Mouse (Mus musculus): ENCODE measurements at regions not wholly inside any gene's neighbourhood (a gene's known extent, or its start where the extent isn't known, plus 50 kb on each side); places are given as distances from the start of the nearest gene placed in this dataset.
A peak's percentile ranks its signal among the peaks of the same experiment; 100 is the strongest.

GRCm38 (mm10) chr17:64398708-64399107 lies 67.0 kb upstream of the Pja2 start:
- H3K27ac ChIP-seq (ENCODE audit: insufficient read depth, low read depth), result no peak overlapping the region
- no peak for DNase-seq (ENCODE audit: extremely low read depth)
- no peaks in the 10 kb centered on the region for H3K79me2 ChIP-seq (replicated peaks; ENCODE audit: control insufficient read depth, extremely low read depth, insufficient read depth, poor library complexity, severe bottlenecking)
- H3K9ac ChIP-seq (ENCODE audit: insufficient read depth, low read depth), result no peak overlapping the region
- no peaks in the 10 kb centered on the region for H3K9me3 ChIP-seq (replicated peaks; ENCODE audit: low read length)
- dilution Hi-C loops (cut with MboI; ENCODE audit: extremely low pct_ligation_motif_present, extremely low pct_unique_long_range_greater_than_20kb, low sequenced_read_pairs), result no loop called here
- TF ChIP-seq ETS1 (conservative IDR thresholded peaks at IDR 0.05; ENCODE audit: low read depth, low read length) (no peak), USF2 (conservative IDR thresholded peaks at IDR 0.05; ENCODE audit: low read depth, low read length) (no peak), ELF1 (IDR thresholded peaks at IDR 0.05; ENCODE audit: low read depth, low read length) (no peak), POLR2A (IDR thresholded peaks at IDR 0.05; ENCODE audit: low read depth, low read length) (no peak), ZC3H11A (IDR thresholded peaks at IDR 0.05; ENCODE audit: low read depth, low read length) (no peak), MYC (IDR thresholded peaks at IDR 0.05; ENCODE audit: low read depth, low read length) (no peak), NRF1 (IDR thresholded peaks at IDR 0.05; ENCODE audit: low read depth, low read length) (no peak), MXI1 (IDR thresholded peaks at IDR 0.05; ENCODE audit: low read depth, low read length) (no peak), MEF2A (IDR thresholded peaks at IDR 0.05; ENCODE audit: borderline replicate concordance, low read depth, low read length) (no peak), ZMIZ1 (IDR thresholded peaks at IDR 0.05; ENCODE audit: low read depth, low read length) (no peak), E2F4 (IDR thresholded peaks at IDR 0.05; ENCODE audit: insufficient replicate concordance, low read depth, low read length) (no peak), HCFC1 (IDR thresholded peaks at IDR 0.05; ENCODE audit: low read depth, low read length) (no peak), MAX (IDR thresholded peaks at IDR 0.05; ENCODE audit: low read length) (no peak), MAFK (IDR thresholded peaks at IDR 0.05; ENCODE audit: insufficient replicate concordance, low read length) (no peak), BHLHE40 (IDR thresholded peaks at IDR 0.05; ENCODE audit: low read depth, low read length) (no peak), TCF12 (IDR thresholded peaks at IDR 0.05; ENCODE audit: low read depth, low read length) (no peak), GABPA (IDR thresholded peaks at IDR 0.05; ENCODE audit: insufficient replicate concordance, low read depth, low read length) (no peak), NELFE (IDR thresholded peaks at IDR 0.05; ENCODE audit: low read depth, low read length) (no peak), CTCF (conservative IDR thresholded peaks at IDR 0.05 in 1 of 2, IDR thresholded peaks at IDR 0.05 in 1 of 2; ENCODE audit: low read depth in 2 of 2, low read length in 2 of 2) (no peak)
- H3K4me2 ChIP-seq (ENCODE audit: insufficient read depth, low read depth, poor library complexity, severe bottlenecking), result peak overlapping the region; percentile 8
- no peaks in the 10 kb centered on the region for H3K27me3 ChIP-seq (replicated peaks)
- peaks cover 0 to 16% of the 10 kb centered on the region in 2 experiments; a peak in 2 of 4 replicates for H3K4me1 ChIP-seq (ENCODE audit: control insufficient read depth in 1 of 2, insufficient read depth in 2 of 2)
- in situ Hi-C loops (cut with MboI; ENCODE audit: low pct_ligation_motif_present, low pct_unique_long_range_greater_than_20kb, low sequenced_read_pairs), result loop anchor here (25.0 kb wide), 2 partner anchors 361 to 436 kb away; no protein-coding TSS in a partner anchor
- H3K4me3 ChIP-seq (replicated peaks in 1 of 3; ENCODE audit: low read depth in 2 of 3, low read length in 2 of 3, poor library complexity in 1 of 3), result no peak overlapping the region
- no peaks in the 10 kb centered on the region for H3K36me3 ChIP-seq (replicated peaks in 1 of 2; ENCODE audit: control insufficient read depth in 1 of 2, insufficient read depth in 1 of 2, low read length in 1 of 2)

- H3K9me3 ChIP-seq (replicated peaks; ENCODE audit: low read length), result no peaks in the 10 kb centered on the region
- in situ Hi-C loops (cut with MboI; ENCODE audit: low pct_ligation_motif_present, low pct_unique_long_range_greater_than_20kb, low sequenced_read_pairs) (no loop called here), dilution Hi-C loops (cut with MboI; ENCODE audit: extremely low pct_ligation_motif_present, extremely low pct_unique_long_range_greater_than_20kb, low sequenced_read_pairs) (no loop called here)
- DNase-seq (ENCODE audit: extremely low read depth), result no peak
- H3K27ac ChIP-seq (ENCODE audit: insufficient read depth, low read depth), result no peak overlapping the region
- no peak overlapping the region for H3K4me3 ChIP-seq (replicated peaks in 1 of 3; ENCODE audit: low read depth in 2 of 3, low read length in 2 of 3, poor library complexity in 1 of 3)
- H3K79me2 ChIP-seq (replicated peaks; ENCODE audit: control insufficient read depth, extremely low read depth, insufficient read depth, poor library complexity, severe bottlenecking), result no peaks in the 10 kb centered on the region
- H3K36me3 ChIP-seq (replicated peaks in 1 of 2; ENCODE audit: control insufficient read depth in 1 of 2, insufficient read depth in 1 of 2, low read length in 1 of 2), result no peaks in the 10 kb centered on the region
- H3K9ac ChIP-seq (ENCODE audit: insufficient read depth, low read depth), result no peak overlapping the region
- no peaks in the 10 kb centered on the region for H3K27me3 ChIP-seq (replicated peaks)
- H3K4me1 ChIP-seq (ENCODE audit: control insufficient read depth in 1 of 2, insufficient read depth in 2 of 2), result no peaks in the 10 kb centered on the region
- TF ChIP-seq MYC (IDR thresholded peaks at IDR 0.05; ENCODE audit: low read depth, low read length) (no peak), UBTF (IDR thresholded peaks at IDR 0.05; ENCODE audit: low read depth, low read length) (no peak), KAT2A (IDR thresholded peaks at IDR 0.05; ENCODE audit: insufficient replicate concordance, low read length) (no peak), ZC3H11A (IDR thresholded peaks at IDR 0.05; ENCODE audit: low read depth, low read length) (no peak), TCF12 (IDR thresholded peaks at IDR 0.05; ENCODE audit: low read depth, low read length) (no peak), ZKSCAN1 (IDR thresholded peaks at IDR 0.05; ENCODE audit: borderline replicate concordance, low read depth, low read length) (no peak), E2F4 (IDR thresholded peaks at IDR 0.05; ENCODE audit: insufficient replicate concordance, low read depth, low read length) (no peak), SIN3A (IDR thresholded peaks at IDR 0.05; ENCODE audit: low read length) (no peak), TBP (conservative IDR thresholded peaks at IDR 0.05; ENCODE audit: low read depth, low read length) (no peak), NELFE (IDR thresholded peaks at IDR 0.05; ENCODE audit: low read depth, low read length) (no peak), MAZ (IDR thresholded peaks at IDR 0.05; ENCODE audit: low read depth, low read length) (no peak), MEF2A (IDR thresholded peaks at IDR 0.05; ENCODE audit: borderline replicate concordance, low read depth, low read length) (no peak), ELF1 (IDR thresholded peaks at IDR 0.05; ENCODE audit: low read depth, low read length) (no peak), USF2 (conservative IDR thresholded peaks at IDR 0.05; ENCODE audit: low read depth, low read length) (no peak)
- no peak overlapping the region for H3K4me2 ChIP-seq (ENCODE audit: insufficient read depth, low read depth, poor library complexity, severe bottlenecking)
Observed at GRCm38 (mm10) chr17:64406742-64407254, 75.1 kb upstream of the Pja2 start.
